In the genomic region with DNA sequence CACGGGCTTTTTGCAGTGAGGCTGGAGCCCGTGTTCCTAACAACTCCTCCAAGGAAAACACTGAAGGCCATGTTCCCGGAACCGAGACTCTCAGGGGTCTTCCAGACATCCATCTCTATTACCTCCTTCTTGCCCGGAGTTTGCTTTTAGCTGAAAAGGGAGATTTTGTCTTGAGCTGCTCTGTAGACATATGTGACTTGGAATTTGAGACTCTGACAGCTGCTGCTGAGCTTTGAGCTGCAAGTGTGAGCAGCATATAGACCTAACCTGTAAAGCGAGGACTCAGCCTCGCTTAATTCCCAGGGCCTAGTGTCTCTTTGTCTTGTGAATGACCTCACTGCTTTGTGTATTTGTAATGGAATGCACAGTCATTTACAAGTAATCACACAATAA, we compare ENCODE assay signal across 13 mouse cellular contexts. TPM values are rescaled to one million over a fixed set of nuclear protein-coding genes. Genes with fewer than 3 reads are reported as not detected.
DNase-seq lines count a peak whose midpoint lies in the region; ATAC-seq and TF ChIP-seq lines count a peak whose summit lies in the region.
"Had no signal": no experiment of that assay in that cellular context is flagged by ENCODE, and none has a peak within 500 bp of the region (broad histone marks: within the 10 kb centered on the region; RNA-seq: fewer than 3 reads in every experiment).

No protein-coding gene starts in this region.

- TF ChIP-seq CTCF in brain, embryonic 14.5 days (IDR thresholded peaks at IDR 0.05; ENCODE audit: borderline replicate concordance, extremely low read depth, insufficient read depth, insufficient read length) = no peak

- ATAC-seq in kidney, embryonic 14.5 days (ENCODE audit: low FRiP score, low TSS enrichment) = peak; percentile 23; the same call in 1 of the 2 replicates
- no peak for ATAC-seq in frontal cortex, adult (ENCODE audit: low TSS enrichment)

- H3K4me3 ChIP-seq in kidney, embryonic 14.5 days (ENCODE audit: low read length) = no peak overlapping the region
- H3K4me3 ChIP-seq: midbrain, embryonic 10.5 days had no signal

- H3K36me3 ChIP-seq in kidney, embryonic 14.5 days (ENCODE audit: control insufficient read depth, insufficient read depth, low read length) = no peaks in the 10 kb centered on the region
- H3K36me3 ChIP-seq: midbrain, embryonic 10.5 days had no signal

- no peak overlapping the region for H3K4me2 ChIP-seq in kidney, embryonic 14.5 days (replicated peaks; ENCODE audit: low read depth, low read length)

- H3K27ac ChIP-seq in kidney, embryonic 14.5 days (ENCODE audit: low read depth, low read length) = peak overlapping the region; percentile 49; the same call in 1 of the 2 replicates

- no peak for TF ChIP-seq POLR2A in brain, embryonic 14.5 days (IDR thresholded peaks at IDR 0.05; ENCODE audit: borderline replicate concordance, extremely low read depth, insufficient read depth, insufficient read length, poor library complexity, severe bottlenecking)

- H3K27me3 ChIP-seq in kidney, embryonic 14.5 days (ENCODE audit: control insufficient read depth, insufficient read depth, low read length) = no peaks in the 10 kb centered on the region

- DNase-seq in embryo, embryonic 11 days = peak; percentile 15
- DNase-seq in embryo, embryonic 10 days (ENCODE audit: low spot score) = no peak
- DNase-seq in kidney, postnatal 36 days = no peak
- peak; percentile 51 for DNase-seq in brain, embryonic 14.5 days (ENCODE audit: low read depth)
- DNase-seq in mesoderm, embryonic 11.5 days (ENCODE audit: low read depth, low spot score) = peak; percentile 49
- no peak for DNase-seq in cerebellum, postnatal 25 days
- DNase-seq: adrenal gland, postnatal 25 days; cerebellum, adult 8-10 months; liver; thymus, postnatal 14 days had no signal

- WGBS in kidney, embryonic 14.5 days = 20% methylated on average over 7 of the region's 7 CpGs

- peaks cover 48% of the 10 kb centered on the region for H3K4me1 ChIP-seq in kidney, embryonic 14.5 days (ENCODE audit: control insufficient read depth, insufficient read depth, low read length)

- H3K9ac ChIP-seq in kidney, embryonic 14.5 days (ENCODE audit: low read depth, low read length) = no peak overlapping the region

- H3K9me3 ChIP-seq in kidney, embryonic 14.5 days (ENCODE audit: control insufficient read depth, low read length) = no peaks in the 10 kb centered on the region
- H3K9me3 ChIP-seq: midbrain, embryonic 10.5 days had no signal

RNA-seq across cellular contexts. Expression of a gene that starts 49.8 kb away (rescaled TPM):
- 36.9 and 49.2 TPM in 2 replicates for polyA plus RNA-seq in kidney, embryonic 14.5 days (2014; fragmentation: Nextera tagmentation; extraction: Ambion mirVana)
- polyA plus RNA-seq in brain, embryonic 14.5 days (2012; rRNA removed) = 3.6 and 5.4 TPM in 2 replicates

Comparison
In these comparisons a context has a peak if more than half of its experiments do, and no peak if none do; other contexts are left out.
1. DNase-seq: peak in embryo, embryonic 11 days (single experiment), brain, embryonic 14.5 days (single experiment) and mesoderm, embryonic 11.5 days (single experiment); none in embryo, embryonic 10 days (single experiment), kidney, postnatal 36 days (0 of 2) and cerebellum, postnatal 25 days (0 of 2).